In genomic region chrX:141475566-141476327, GRCm38 (mm10) we compare ENCODE assay signal across 8 mouse cellular contexts. TPM values are rescaled to one million over a fixed set of nuclear protein-coding genes. Genes with fewer than 3 reads are reported as not detected.
DNase-seq lines count a peak whose midpoint lies in the region; ATAC-seq lines count a peak whose summit lies in the region.

No protein-coding gene starts in this region.

- WGBS in hindbrain, embryonic 16.5 days, result 24% methylated on average over 14 of the region's 14 CpGs
- 14% methylated on average over 14 of the region's 14 CpGs for WGBS in liver, embryonic 12.5 days (ENCODE audit: insufficient replicate concordance)
- 27% methylated on average over 14 of the region's 14 CpGs for WGBS in neural tube, embryonic 15.5 days

- peak overlapping the region; percentile 68 for H3K4me2 ChIP-seq in hindbrain, embryonic 16.5 days (ENCODE audit: low read length)
- H3K4me2 ChIP-seq in liver, embryonic 12.5 days, result peak overlapping the region; percentile 61
- peak overlapping the region; percentile 64 for H3K4me2 ChIP-seq in neural tube, embryonic 15.5 days

- no peaks in the 10 kb centered on the region for H3K9me3 ChIP-seq in hindbrain, embryonic 16.5 days (ENCODE audit: control insufficient read depth, low read length)
- no peaks in the 10 kb centered on the region for H3K9me3 ChIP-seq in liver, embryonic 12.5 days (replicated peaks)
- no peaks in the 10 kb centered on the region for H3K9me3 ChIP-seq in neural tube, embryonic 15.5 days (replicated peaks)

- no peaks in the 10 kb centered on the region for H3K36me3 ChIP-seq in hindbrain, embryonic 16.5 days (ENCODE audit: control insufficient read depth, insufficient read depth, low read length)
- H3K36me3 ChIP-seq in liver, embryonic 12.5 days, result no peaks in the 10 kb centered on the region
- H3K36me3 ChIP-seq in neural tube, embryonic 15.5 days, result no peaks in the 10 kb centered on the region

- peaks cover 6% of the 10 kb centered on the region for H3K27me3 ChIP-seq in hindbrain, embryonic 16.5 days (replicated peaks; ENCODE audit: control insufficient read depth, insufficient read depth, low read length)
- H3K27me3 ChIP-seq in liver, embryonic 12.5 days (replicated peaks), result peaks cover 10% of the 10 kb centered on the region; the same call in 1 of the 2 replicates
- peaks cover 29% of the 10 kb centered on the region for H3K27me3 ChIP-seq in neural tube, embryonic 15.5 days (replicated peaks)

- peak; percentile 33 for DNase-seq in adrenal gland, adult 2 months
- DNase-seq in adrenal gland, postnatal 4 days (ENCODE audit: low spot score in 2 of 2), result no peak
- DNase-seq in urinary bladder, postnatal 25 days (ENCODE audit: low spot score), result peak; percentile 8
- no peak for DNase-seq in urinary bladder, postnatal 4 days (ENCODE audit: low spot score in 2 of 2)
- DNase-seq in frontal cortex, postnatal 14 days (ENCODE audit: low spot score in 2 of 2), result no peak

- no peak overlapping the region for H3K27ac ChIP-seq in hindbrain, embryonic 16.5 days (ENCODE audit: low read depth, low read length)
- H3K27ac ChIP-seq in liver, embryonic 12.5 days, result no peak overlapping the region
- no peak overlapping the region for H3K27ac ChIP-seq in neural tube, embryonic 15.5 days (replicated peaks)

- H3K4me3 ChIP-seq in hindbrain, embryonic 16.5 days (ENCODE audit: low read length), result peak overlapping the region; percentile 46
- H3K4me3 ChIP-seq in liver, embryonic 12.5 days, result peak overlapping the region; percentile 44
- peak overlapping the region; percentile 41 for H3K4me3 ChIP-seq in neural tube, embryonic 15.5 days (replicated peaks)

- peak overlapping the region; percentile 48 for H3K9ac ChIP-seq in hindbrain, embryonic 16.5 days (ENCODE audit: low read depth, low read length)
- H3K9ac ChIP-seq in liver, embryonic 12.5 days, result no peak overlapping the region
- H3K9ac ChIP-seq in neural tube, embryonic 15.5 days (replicated peaks), result 0 out of 2 replicates have a peak overlapping the region, but pooled peaks have one; percentile 26

- no peaks in the 10 kb centered on the region for H3K4me1 ChIP-seq in hindbrain, embryonic 16.5 days (ENCODE audit: control insufficient read depth, insufficient read depth, low read depth, low read length)
- no peaks in the 10 kb centered on the region for H3K4me1 ChIP-seq in liver, embryonic 12.5 days
- H3K4me1 ChIP-seq in neural tube, embryonic 15.5 days, result no peaks in the 10 kb centered on the region

- ATAC-seq in hindbrain, embryonic 16.5 days, result peak; percentile 71
- no peak for ATAC-seq in liver, embryonic 12.5 days
- ATAC-seq in neural tube, embryonic 15.5 days (ENCODE audit: low FRiP score), result peak; percentile 50; the same call in 1 of the 2 replicates

RNA-seq across cellular contexts. Expression of gene Col4a5, which starts 0.6 kb away (rescaled TPM):
- 10 to 100 TPM in 1 of 2 experiments, 1 to 10 TPM in 1; 6.7 to 12.4 TPM for total RNA-seq in adrenal gland, adult 2 months (2021)
- 3.9 and 4.7 TPM in 2 replicates for polyA plus RNA-seq in adrenal gland, adult 2 months (2012; rRNA removed)
- total RNA-seq in adrenal gland, postnatal 4 days (2021), result 10 to 100 TPM; 34.7 to 52.0 TPM
- 8.1 and 11.0 TPM in 2 replicates for polyA plus RNA-seq in hindbrain, embryonic 16.5 days (2015; fragmentation: Nextera tagmentation; extraction: Ambion mirVana)
- polyA plus RNA-seq in liver, embryonic 12.5 days (2016; fragmentation: Nextera tagmentation; extraction: Ambion mirVana), result 2.0 and 2.2 TPM in 2 replicates
- 7.3 and 8.5 TPM in 2 replicates for polyA plus RNA-seq in neural tube, embryonic 15.5 days (2015; fragmentation: Nextera tagmentation; extraction: Ambion mirVana)

RNA-seq across cellular contexts. Expression of gene Col4a6, which starts 1.9 kb away (rescaled TPM):
- total RNA-seq in adrenal gland, adult 2 months (2021), result 1 to 10 TPM; 1.2 to 2.2 TPM
- polyA plus RNA-seq in adrenal gland, adult 2 months (2012; rRNA removed), result 0.55 and 0.63 TPM in 2 replicates
- total RNA-seq in adrenal gland, postnatal 4 days (2021), result 10 to 100 TPM in 1 of 2 experiments, 1 to 10 TPM in 1; 6.1 to 12.3 TPM
- 2.9 and 3.9 TPM in 2 replicates for polyA plus RNA-seq in hindbrain, embryonic 16.5 days (2015; fragmentation: Nextera tagmentation; extraction: Ambion mirVana)
- 0.50 and 0.61 TPM in 2 replicates for polyA plus RNA-seq in liver, embryonic 12.5 days (2016; fragmentation: Nextera tagmentation; extraction: Ambion mirVana)
- polyA plus RNA-seq in neural tube, embryonic 15.5 days (2015; fragmentation: Nextera tagmentation; extraction: Ambion mirVana), result 2.3 and 2.7 TPM in 2 replicates

Comparison
In these comparisons a context has a peak if more than half of its experiments do, and no peak if none do; other contexts are left out.
1. DNase-seq: peak in adrenal gland, adult 2 months (single experiment) and urinary bladder, postnatal 25 days (single experiment); none in adrenal gland, postnatal 4 days (0 of 2), urinary bladder, postnatal 4 days (0 of 2) and frontal cortex, postnatal 14 days (0 of 2).
2. Peak in every context shown above with its lines, with median percentiles within 50 percentile points of each other: H3K4me2 ChIP-seq and H3K4me3 ChIP-seq.